ENCODE assay signal across 8 mouse cellular contexts in the genomic region with DNA sequence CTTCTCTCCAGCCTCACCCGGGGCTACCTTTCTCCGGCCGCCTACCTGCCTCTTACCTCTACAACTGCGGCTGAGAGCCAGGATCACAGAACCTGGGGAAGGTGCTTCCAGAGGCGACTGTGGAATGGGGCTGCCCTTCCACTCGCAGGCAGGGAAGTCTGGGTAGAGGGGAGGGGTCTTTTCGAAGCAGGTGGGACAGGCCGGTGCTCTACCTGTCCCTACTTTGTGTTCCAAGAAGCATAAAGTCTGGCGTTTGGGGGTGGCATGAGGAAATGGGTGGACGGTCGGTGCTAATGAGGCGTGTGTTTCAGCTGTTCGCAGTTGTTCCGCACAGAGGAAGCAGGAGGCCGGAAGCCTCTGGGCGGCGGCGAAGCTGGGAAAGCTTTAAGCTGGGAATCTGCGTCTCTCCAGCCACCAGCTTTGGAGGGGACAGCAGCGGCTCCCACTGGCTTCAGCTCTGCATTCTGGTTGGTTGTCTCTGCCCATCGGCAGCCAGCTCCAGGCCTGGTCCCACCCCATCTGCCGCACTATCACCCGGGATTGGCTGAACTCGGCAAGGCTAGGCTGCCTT.
DNase-seq lines count a peak whose midpoint lies in the region; ATAC-seq and TF ChIP-seq lines count a peak whose summit lies in the region.

No protein-coding gene starts in this region.

- peak; percentile 88 for DNase-seq in ZHBTc4 (ENCODE audit: low read depth, low spot score)
- DNase-seq in cerebellum, postnatal 14 days: peak; percentile 88
- DNase-seq in frontal cortex, postnatal 14 days (ENCODE audit: low spot score in 2 of 2): peak; percentile 80 to 83
- peak; percentile 87 for DNase-seq in hindbrain, embryonic 10.5 days (ENCODE audit: low spot score)
- DNase-seq in layer of hippocampus, adult 8-10 months (ENCODE audit: low spot score in 2 of 2): peak; percentile 92
- DNase-seq in liver, postnatal 0 days: peak; percentile 58
- peak; percentile 82 for DNase-seq in ovary, adult 18-20 months (ENCODE audit: low spot score)
- peak; percentile 80 for DNase-seq in urinary bladder, postnatal 14 days (ENCODE audit: low spot score)

- TF ChIP-seq EP300 in liver, postnatal 0 days (IDR thresholded peaks at IDR 0.05; ENCODE audit: low read depth): no peak

- WGBS in hindbrain, embryonic 10.5 days: 8% methylated on average over 24 of the region's 24 CpGs
- WGBS in liver, postnatal 0 days (ENCODE audit: insufficient replicate concordance): 8% methylated on average over 24 of the region's 24 CpGs

- ATAC-seq in liver, postnatal 0 days: peak; percentile 78

- peak overlapping the region; percentile 56 for H3K4me3 ChIP-seq in hindbrain, embryonic 10.5 days
- H3K4me3 ChIP-seq in liver, postnatal 0 days (ENCODE audit: low read depth, low read length): peak overlapping the region; percentile 32

- H3K4me2 ChIP-seq in liver, postnatal 0 days (ENCODE audit: low read depth, low read length): peak overlapping the region; percentile 72

- no peaks in the 10 kb centered on the region for H3K27me3 ChIP-seq in hindbrain, embryonic 10.5 days (ENCODE audit: insufficient read depth, poor library complexity, severe bottlenecking)
- H3K27me3 ChIP-seq in liver, postnatal 0 days (ENCODE audit: insufficient read depth, low read length): no peaks in the 10 kb centered on the region

- H3K9ac ChIP-seq in liver, postnatal 0 days (replicated peaks): no peak overlapping the region; the same call in 1 of the 2 replicates

- no peaks in the 10 kb centered on the region for H3K9me3 ChIP-seq in hindbrain, embryonic 10.5 days
- no peaks in the 10 kb centered on the region for H3K9me3 ChIP-seq in liver, postnatal 0 days (ENCODE audit: low read length)

- TF ChIP-seq CTCF in liver, postnatal 0 days (IDR thresholded peaks at IDR 0.05; ENCODE audit: low read depth): peak; percentile 18; the same call in 1 of the 2 replicates

- no peaks in the 10 kb centered on the region for H3K36me3 ChIP-seq in hindbrain, embryonic 10.5 days
- no peaks in the 10 kb centered on the region for H3K36me3 ChIP-seq in liver, postnatal 0 days (replicated peaks; ENCODE audit: insufficient read depth, low read length)

- peaks cover 36% of the 10 kb centered on the region for H3K4me1 ChIP-seq in hindbrain, embryonic 10.5 days (replicated peaks)
- H3K4me1 ChIP-seq in liver, postnatal 0 days (ENCODE audit: insufficient read depth): 0 out of 2 replicates have a peak, but pooled peaks cover 2% of the 10 kb centered on the region

- H3K27ac ChIP-seq in hindbrain, embryonic 10.5 days: peak overlapping the region; percentile 86
- H3K27ac ChIP-seq in liver, postnatal 0 days (ENCODE audit: low read depth): no peak overlapping the region
